Mouse (Mus musculus): ENCODE results near the gene Gpatch3. TPM values are rescaled to one million over a fixed set of nuclear protein-coding genes. Genes with fewer than 3 reads are reported as not detected.
A peak's percentile ranks its signal among the peaks of the same experiment; 100 is the strongest.

The Gpatch3 gene
- polyA plus RNA-seq, 1 experiment = 7.9 TPM

- H3K4me3 ChIP-seq (ENCODE audit: control insufficient read depth, insufficient read depth, low read length) = peak overlapping the region; percentile 94
- WGBS = 67% methylated on average over 6 of the region's 6 CpGs
- no peaks in the 10 kb centered on the region for H3K27me3 ChIP-seq (ENCODE audit: control insufficient read depth, insufficient read depth, low read length)
- H3K36me3 ChIP-seq (ENCODE audit: control insufficient read depth, insufficient read depth, low read length) = peaks cover 3% of the 10 kb centered on the region; the same call in 1 of the 2 replicates
- TF ChIP-seq POLR2A (IDR thresholded peaks at IDR 0.05; ENCODE audit: control insufficient read depth, extremely low read depth, insufficient read depth, low read length, poor library complexity) = no peak
- TF ChIP-seq CTCF (IDR thresholded peaks at IDR 0.05; ENCODE audit: borderline replicate concordance, control insufficient read depth, extremely low read depth, insufficient read depth, low read length, poor library complexity) = no peak
- H3K27ac ChIP-seq (ENCODE audit: control insufficient read depth, insufficient read depth, low read length) = peak overlapping the region; percentile 72; the same call in 1 of the 2 replicates
- peaks cover 9% of the 10 kb centered on the region for H3K4me1 ChIP-seq (replicated peaks; ENCODE audit: control insufficient read depth, insufficient read depth, low read length)
- DNase-seq = no peak
Measured at GRCm38 (mm10) chr4:133583690-133584058, 9.1 kb downstream of the Gpatch3 start.

GRCm38 (mm10) chr4:133584059-133584951 lies 9.8 kb downstream of the Gpatch3 start, which contains the start of gene Gpn2:
Gpn2 (plus strand) TSS chr4:133584362.
- H3K36me3 ChIP-seq (ENCODE audit: control insufficient read depth, insufficient read depth, low read length) = peaks cover 5% of the 10 kb centered on the region; the same call in 1 of the 2 replicates
- H3K4me1 ChIP-seq (replicated peaks; ENCODE audit: control insufficient read depth, insufficient read depth, low read length) = peaks cover 9% of the 10 kb centered on the region
- peak within 1 kb of the TSS; percentile 72; the same call in 1 of the 2 replicates for H3K27ac ChIP-seq (ENCODE audit: control insufficient read depth, insufficient read depth, low read length)
- DNase-seq = peak; percentile 85
- peak within 1 kb of the TSS; percentile 94 for H3K4me3 ChIP-seq (ENCODE audit: control insufficient read depth, insufficient read depth, low read length)
- 0 out of 2 replicates have a peak, but pooled peaks have one; percentile 14 for TF ChIP-seq CTCF (IDR thresholded peaks at IDR 0.05; ENCODE audit: borderline replicate concordance, control insufficient read depth, extremely low read depth, insufficient read depth, low read length, poor library complexity)
- peak; percentile 43; the same call in 1 of the 2 replicates for TF ChIP-seq POLR2A (IDR thresholded peaks at IDR 0.05; ENCODE audit: control insufficient read depth, extremely low read depth, insufficient read depth, low read length, poor library complexity)
- H3K27me3 ChIP-seq (ENCODE audit: control insufficient read depth, insufficient read depth, low read length) = no peaks in the 10 kb centered on the region
- under 1% methylated on average over 65 of the region's 65 CpGs for WGBS

- DNase-seq = peak; percentile 69
- 0 out of 2 replicates have a peak, but pooled peaks cover 5% of the 10 kb centered on the region for H3K36me3 ChIP-seq (ENCODE audit: control insufficient read depth, insufficient read depth, low read length)
- WGBS = 33% methylated on average over 7 of the region's 7 CpGs
- no peak overlapping the region for H3K4me3 ChIP-seq (ENCODE audit: control insufficient read depth, insufficient read depth, low read length)
- TF ChIP-seq POLR2A (IDR thresholded peaks at IDR 0.05; ENCODE audit: control insufficient read depth, extremely low read depth, insufficient read depth, low read length, poor library complexity) = no peak
- TF ChIP-seq CTCF (IDR thresholded peaks at IDR 0.05; ENCODE audit: borderline replicate concordance, control insufficient read depth, extremely low read depth, insufficient read depth, low read length, poor library complexity) = peak; percentile 69; the same call in 1 of the 2 replicates
- H3K27ac ChIP-seq (ENCODE audit: control insufficient read depth, insufficient read depth, low read length) = no peak overlapping the region
- peaks cover 3% of the 10 kb centered on the region; the same call in 1 of the 2 replicates for H3K4me1 ChIP-seq (replicated peaks; ENCODE audit: control insufficient read depth, insufficient read depth, low read length)
- no peaks in the 10 kb centered on the region for H3K27me3 ChIP-seq (ENCODE audit: control insufficient read depth, insufficient read depth, low read length)
Measured at GRCm38 (mm10) chr4:133592570-133592969, 18.0 kb downstream of the Gpatch3 start.

- peaks cover 9% of the 10 kb centered on the region; the same call in 1 of the 2 replicates for H3K27me3 ChIP-seq (ENCODE audit: control insufficient read depth, insufficient read depth, low read length)
- peaks cover 15% of the 10 kb centered on the region for H3K4me1 ChIP-seq (replicated peaks; ENCODE audit: control insufficient read depth, insufficient read depth, low read length)
- 72% methylated on average over 7 of the region's 7 CpGs for WGBS
- no peak for TF ChIP-seq POLR2A (IDR thresholded peaks at IDR 0.05; ENCODE audit: control insufficient read depth, extremely low read depth, insufficient read depth, low read length, poor library complexity)
- no peak for TF ChIP-seq CTCF (IDR thresholded peaks at IDR 0.05; ENCODE audit: borderline replicate concordance, control insufficient read depth, extremely low read depth, insufficient read depth, low read length, poor library complexity)
- DNase-seq = no peak
- no peak overlapping the region for H3K27ac ChIP-seq (ENCODE audit: control insufficient read depth, insufficient read depth, low read length)
- no peak overlapping the region for H3K4me3 ChIP-seq (ENCODE audit: control insufficient read depth, insufficient read depth, low read length)
- no peaks in the 10 kb centered on the region for H3K36me3 ChIP-seq (ENCODE audit: control insufficient read depth, insufficient read depth, low read length)
Measured at GRCm38 (mm10) chr4:133595538-133595937, 21.0 kb downstream of the Gpatch3 start.

- Histone ChIP-seq H3K27ac (ENCODE audit: control insufficient read depth, insufficient read depth, low read length) (no peak overlapping the region), H3K4me1 (replicated peaks; ENCODE audit: control insufficient read depth, insufficient read depth, low read length) (peaks cover 15% of the 10 kb centered on the region), H3K27me3 (ENCODE audit: control insufficient read depth, insufficient read depth, low read length) (peaks cover 9% of the 10 kb centered on the region; the same call in 1 of the 2 replicates), H3K36me3 (ENCODE audit: control insufficient read depth, insufficient read depth, low read length) (no peaks in the 10 kb centered on the region), H3K4me3 (ENCODE audit: control insufficient read depth, insufficient read depth, low read length) (no peak overlapping the region)
- no peak for DNase-seq
- no peak for TF ChIP-seq CTCF (IDR thresholded peaks at IDR 0.05; ENCODE audit: borderline replicate concordance, control insufficient read depth, extremely low read depth, insufficient read depth, low read length, poor library complexity)
- TF ChIP-seq POLR2A (IDR thresholded peaks at IDR 0.05; ENCODE audit: control insufficient read depth, extremely low read depth, insufficient read depth, low read length, poor library complexity) = no peak
- 34% methylated on average over 6 of the region's 6 CpGs for WGBS
Measured at GRCm38 (mm10) chr4:133596084-133596483, 21.5 kb downstream of the Gpatch3 start.

GRCm38 (mm10) chr4:133598616-133599015 lies 24.1 kb downstream of the Gpatch3 start:
- no peak for TF ChIP-seq POLR2A (IDR thresholded peaks at IDR 0.05; ENCODE audit: control insufficient read depth, extremely low read depth, insufficient read depth, low read length, poor library complexity)
- TF ChIP-seq CTCF (IDR thresholded peaks at IDR 0.05; ENCODE audit: borderline replicate concordance, control insufficient read depth, extremely low read depth, insufficient read depth, low read length, poor library complexity) = no peak
- H3K36me3 ChIP-seq (ENCODE audit: control insufficient read depth, insufficient read depth, low read length) = peaks cover 6% of the 10 kb centered on the region; the same call in 1 of the 2 replicates
- peaks cover 15% of the 10 kb centered on the region for H3K4me1 ChIP-seq (replicated peaks; ENCODE audit: control insufficient read depth, insufficient read depth, low read length)
- H3K4me3 ChIP-seq (ENCODE audit: control insufficient read depth, insufficient read depth, low read length) = no peak overlapping the region
- 64% methylated on average over 4 of the region's 4 CpGs for WGBS
- peaks cover 9% of the 10 kb centered on the region; the same call in 1 of the 2 replicates for H3K27me3 ChIP-seq (ENCODE audit: control insufficient read depth, insufficient read depth, low read length)
- H3K27ac ChIP-seq (ENCODE audit: control insufficient read depth, insufficient read depth, low read length) = no peak overlapping the region
- DNase-seq = no peak
